Mouse (Mus musculus): Measurements from ENCODE around the gene Agbl2.

GRCm38 (mm10) chr2:90848331-90848730 lies 65.8 kb downstream of the Agbl2 start:
- TF ChIP-seq CTCF (IDR thresholded peaks at IDR 0.05; ENCODE audit: low read depth, low read length) (no peak), POLR2A (IDR thresholded peaks at IDR 0.05; ENCODE audit: insufficient read depth, low read length) (no peak)
